Mouse (Mus musculus): ENCODE data around the gene 2010111I01Rik.

DNA sequence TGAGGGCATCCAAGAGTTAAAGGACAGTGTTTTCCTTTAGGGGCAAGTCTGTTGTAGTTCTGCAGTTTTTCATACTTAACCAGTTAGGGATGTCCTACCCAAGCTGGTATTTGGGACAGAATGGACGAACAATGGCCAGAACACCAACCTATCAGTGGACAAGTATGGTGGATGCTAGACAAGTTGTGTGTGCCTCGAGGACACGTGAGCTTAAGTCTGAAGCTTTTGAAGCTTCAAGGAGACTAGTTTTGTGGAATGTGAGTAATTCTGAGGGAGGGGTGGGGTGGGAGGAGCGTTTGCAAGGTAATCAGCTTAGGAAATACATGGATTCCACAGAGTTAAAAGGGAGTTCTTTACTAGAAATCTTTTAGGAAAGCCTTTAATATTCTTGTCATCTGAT lies 115.5 kb downstream of the 2010111I01Rik start:
- TF ChIP-seq POLR2A (IDR thresholded peaks at IDR 0.05; ENCODE audit: low read depth, low read length) (no peak), CTCF (IDR thresholded peaks at IDR 0.05; ENCODE audit: borderline replicate concordance, insufficient read depth, low read length) (no peak)

Measured in embryonic fibroblast, embryonic 13.5 days (primary cell).